Mouse (Mus musculus) forebrain, embryonic 13.5 days (tissue): ENCODE measurements at regions not wholly inside any gene's neighbourhood (a gene's known extent, or its start where the extent isn't known, plus 50 kb on each side); places are given as distances from the start of the nearest gene placed in this dataset.
A peak's percentile ranks its signal among the peaks of the same experiment; 100 is the strongest.

Experiments
- ATAC-seq: fragments of 200-750 bp; cut with Nextera tagmentation; 2 replicates; pipeline ENCODE4 v1.8.0; 2017
- H3K27ac ChIP-seq: fragments of 300-500 bp; sonication (generic); 2 replicates; pipeline ENCODE4 v1.5.1; 2015; ENCODE audit warnings: inconsistent platforms, mild to moderate bottlenecking, moderate library complexity
- H3K27me3 ChIP-seq: fragments of 300-500 bp; sonication (generic); 2 replicates; pipeline ENCODE4 v1.6.1; 2015; ENCODE audit warnings: mild to moderate bottlenecking, inconsistent platforms
- H3K36me3 ChIP-seq: fragments of 300-500 bp; sonication (generic); 2 replicates; pipeline ENCODE4 v1.6.1; 2015; ENCODE audit warnings: mild to moderate bottlenecking, inconsistent platforms; ENCODE audit not compliant: poor library complexity, severe bottlenecking
- H3K4me1 ChIP-seq: fragments of 300-500 bp; sonication (generic); 2 replicates; pipeline ENCODE4 v1.6.1; 2015; ENCODE audit warnings: inconsistent platforms
- H3K4me2 ChIP-seq: fragments of 300-500 bp; sonication (generic); 2 replicates; pipeline ENCODE4 v1.6.1; 2015; ENCODE audit warnings: inconsistent platforms, mild to moderate bottlenecking, moderate library complexity
- H3K4me3 ChIP-seq: fragments of 300-500 bp; sonication (generic); 2 replicates; pipeline ENCODE4 v1.5.1; 2015; ENCODE audit warnings: mild to moderate bottlenecking, inconsistent platforms
- H3K9ac ChIP-seq: fragments of 300-500 bp; sonication (generic); 2 replicates; pipeline ENCODE4 v1.6.1; 2015; ENCODE audit warnings: mild to moderate bottlenecking, inconsistent platforms
- H3K9me3 ChIP-seq: fragments of 300-500 bp; sonication (generic); replicated peaks from 2 replicates; pipeline ENCODE4 v1.6.1; 2016; ENCODE audit warnings: inconsistent platforms
- WGBS: fragments of 180-500 bp; shearing (Covaris S2); methylation state at CpG from one replicate; pipeline ENCODE4 v1.1.7; 2015; 5-methylcytosine and 5-hydroxymethylcytosine counted together

DNA sequence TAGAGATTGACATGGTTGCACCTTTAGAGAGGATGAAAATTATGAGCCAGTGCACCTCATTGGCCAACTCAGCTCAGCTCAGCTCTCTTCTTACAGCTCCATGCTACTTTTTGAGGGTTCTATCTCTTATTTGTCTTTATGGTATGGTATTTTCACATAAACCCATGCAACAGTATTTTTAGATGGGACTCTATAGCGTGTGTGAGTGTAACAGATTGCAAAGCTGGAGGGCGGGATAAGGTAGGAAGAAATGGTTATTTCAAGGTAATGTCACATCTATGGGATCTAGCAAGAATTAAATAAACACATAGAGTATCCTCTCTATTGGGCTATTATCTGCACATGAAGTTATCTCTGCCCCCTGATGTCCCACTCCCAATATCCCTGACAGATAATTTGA is 269.8 kb upstream of the 4930583I09Rik start:
- Histone ChIP-seq H3K4me1 (no peaks in the 10 kb centered on the region), H3K27ac (no peak overlapping the region), H3K4me2 (no peak overlapping the region), H3K4me3 (no peak overlapping the region), H3K36me3 (no peaks in the 10 kb centered on the region), H3K27me3 (no peaks in the 10 kb centered on the region), H3K9ac (no peak overlapping the region), H3K9me3 (no peaks in the 10 kb centered on the region)
- ATAC-seq = no peak
- whole genome bisulfite sequencing = 94% methylated on average over 2 of the region's 2 CpGs

- no peak overlapping the region for H3K4me3 ChIP-seq
- no peak overlapping the region for H3K4me2 ChIP-seq
- 87% methylated on average over 6 of the region's 6 CpGs for WGBS
- no peak overlapping the region for H3K9ac ChIP-seq
- no peaks in the 10 kb centered on the region for H3K27me3 ChIP-seq
- no peak for ATAC-seq
- no peak overlapping the region for H3K27ac ChIP-seq
- no peaks in the 10 kb centered on the region for H3K4me1 ChIP-seq
- no peaks in the 10 kb centered on the region for H3K36me3 ChIP-seq
- H3K9me3 ChIP-seq = no peaks in the 10 kb centered on the region
Measured at GRCm38 (mm10) chr17:65101157-65101556, 265.3 kb upstream of the 4930583I09Rik start.

GRCm38 (mm10) chr17:65082249-65082648 is 246.4 kb upstream of the 4930583I09Rik start:
- no peaks in the 10 kb centered on the region for H3K9me3 ChIP-seq
- peak; percentile 57; the same call in 1 of the 2 replicates for ATAC-seq
- H3K27ac ChIP-seq = no peak overlapping the region
- H3K9ac ChIP-seq = no peak overlapping the region
- H3K4me2 ChIP-seq = no peak overlapping the region
- no peaks in the 10 kb centered on the region for H3K27me3 ChIP-seq
- H3K36me3 ChIP-seq = no peaks in the 10 kb centered on the region
- WGBS = 62% methylated on average over 8 of the region's 8 CpGs
- peaks cover 24% of the 10 kb centered on the region for H3K4me1 ChIP-seq
- no peak overlapping the region for H3K4me3 ChIP-seq

DNA sequence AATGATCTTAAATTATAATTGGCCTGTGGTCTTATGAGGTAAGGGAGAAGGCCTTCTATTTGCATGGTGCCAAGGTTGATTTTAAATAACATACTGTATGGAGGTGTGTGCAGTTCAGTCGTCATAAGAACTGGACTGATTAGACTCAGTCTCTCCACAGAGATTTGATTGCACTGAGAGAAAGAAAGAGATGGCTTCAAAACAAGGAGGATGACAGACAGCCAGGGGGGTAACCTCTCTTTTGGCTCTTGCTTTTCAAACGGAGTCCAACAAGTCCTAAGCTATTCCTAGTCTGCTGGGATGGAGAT is 245.9 kb upstream of the 4930583I09Rik start:
- Histone ChIP-seq H3K4me1 (peaks cover 24% of the 10 kb centered on the region), H3K27me3 (no peaks in the 10 kb centered on the region), H3K9me3 (no peaks in the 10 kb centered on the region), H3K9ac (no peak overlapping the region), H3K27ac (0 out of 2 replicates have a peak overlapping the region, but pooled peaks have one; percentile 25), H3K4me2 (no peak overlapping the region), H3K4me3 (no peak overlapping the region), H3K36me3 (no peaks in the 10 kb centered on the region)
- ATAC-seq = peak; percentile 78; the same call in 1 of the 2 replicates
- 44% methylated on average over 2 of the region's 2 CpGs for WGBS

GRCm38 (mm10) chr17:65081072-65081778 is 245.4 kb upstream of the 4930583I09Rik start:
- H3K27ac ChIP-seq = 0 out of 2 replicates have a peak overlapping the region, but pooled peaks have one; percentile 25

DNA sequence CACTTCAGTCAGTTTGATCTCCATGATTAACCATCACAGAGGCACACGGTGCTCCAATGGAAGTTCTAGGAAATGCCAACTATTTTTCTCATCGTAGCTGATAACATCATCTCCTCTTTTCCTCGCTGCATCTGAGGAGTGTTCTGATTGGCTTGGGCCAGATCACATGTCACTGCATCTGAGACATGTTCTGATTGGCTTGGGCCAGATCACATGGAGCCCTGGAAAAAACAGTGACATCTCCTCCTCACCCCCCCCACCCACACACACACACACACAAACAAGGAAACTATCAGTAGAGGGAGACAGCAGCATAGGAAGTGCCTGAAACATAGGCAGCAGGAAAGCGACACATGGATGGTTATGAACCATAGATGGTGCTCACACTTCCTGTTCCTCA is 239.0 kb upstream of the 4930583I09Rik start:
- Histone ChIP-seq H3K27me3 (no peaks in the 10 kb centered on the region), H3K27ac (no peak overlapping the region), H3K36me3 (no peaks in the 10 kb centered on the region), H3K4me2 (no peak overlapping the region), H3K9ac (no peak overlapping the region), H3K4me1 (no peaks in the 10 kb centered on the region), H3K9me3 (no peaks in the 10 kb centered on the region), H3K4me3 (no peak overlapping the region)
- ATAC-seq = no peak
- 94% methylated on average over 4 of the region's 4 CpGs for WGBS

More at GRCm38 (mm10) chr17:65081072-65081778, 245.4 kb upstream of the 4930583I09Rik start:
- no peak overlapping the region for H3K4me2 ChIP-seq
- H3K9me3 ChIP-seq = no peaks in the 10 kb centered on the region
- H3K9ac ChIP-seq = no peak overlapping the region
- H3K27me3 ChIP-seq = no peaks in the 10 kb centered on the region
- H3K4me3 ChIP-seq = no peak overlapping the region
- 44% methylated on average over 9 of the region's 9 CpGs for WGBS
- H3K36me3 ChIP-seq = no peaks in the 10 kb centered on the region
- ATAC-seq = peak; percentile 65
- peaks cover 24% of the 10 kb centered on the region for H3K4me1 ChIP-seq

GRCm38 (mm10) chr17:65071114-65071513 is 235.2 kb upstream of the 4930583I09Rik start:
- H3K36me3 ChIP-seq = no peaks in the 10 kb centered on the region
- WGBS = 51% methylated on average over 3 of the region's 3 CpGs
- ATAC-seq = peak; percentile 45

GRCm38 (mm10) chr17:65066135-65066534 is 230.3 kb upstream of the 4930583I09Rik start:
- Histone ChIP-seq H3K9me3 (no peaks in the 10 kb centered on the region), H3K27me3 (no peaks in the 10 kb centered on the region), H3K4me3 (no peak overlapping the region), H3K36me3 (no peaks in the 10 kb centered on the region), H3K9ac (no peak overlapping the region), H3K4me1 (no peaks in the 10 kb centered on the region), H3K27ac (no peak overlapping the region), H3K4me2 (no peak overlapping the region)
- no peak for ATAC-seq
- WGBS = 70% methylated on average over 3 of the region's 3 CpGs

More at GRCm38 (mm10) chr17:65071114-65071513, 235.2 kb upstream of the 4930583I09Rik start:
- no peaks in the 10 kb centered on the region for H3K4me1 ChIP-seq
- no peaks in the 10 kb centered on the region for H3K27me3 ChIP-seq
- H3K4me3 ChIP-seq = no peak overlapping the region
- H3K4me2 ChIP-seq = no peak overlapping the region
- H3K9ac ChIP-seq = no peak overlapping the region
- H3K27ac ChIP-seq = no peak overlapping the region
- no peaks in the 10 kb centered on the region for H3K9me3 ChIP-seq

- no peak overlapping the region for H3K9ac ChIP-seq
- no peak overlapping the region for H3K4me3 ChIP-seq
- WGBS = 43% methylated on average over 4 of the region's 4 CpGs
- H3K4me2 ChIP-seq = no peak overlapping the region
- no peaks in the 10 kb centered on the region for H3K36me3 ChIP-seq
- H3K27ac ChIP-seq = no peak overlapping the region
- ATAC-seq = no peak
- no peaks in the 10 kb centered on the region for H3K27me3 ChIP-seq
- no peaks in the 10 kb centered on the region for H3K4me1 ChIP-seq
- H3K9me3 ChIP-seq = no peaks in the 10 kb centered on the region; the same call in 1 of the 2 replicates
Measured at GRCm38 (mm10) chr17:65056059-65056458, 220.2 kb upstream of the 4930583I09Rik start.

GRCm38 (mm10) chr17:65049860-65050482 is 214.1 kb upstream of the 4930583I09Rik start:
- peak; percentile 73 for ATAC-seq
- H3K4me2 ChIP-seq = no peak overlapping the region
- H3K4me3 ChIP-seq = no peak overlapping the region
- WGBS = 16% methylated on average over 7 of the region's 7 CpGs
- peaks cover 11% of the 10 kb centered on the region; the same call in 1 of the 2 replicates for H3K4me1 ChIP-seq
- H3K27me3 ChIP-seq = no peaks in the 10 kb centered on the region
- no peak overlapping the region for H3K27ac ChIP-seq
- no peak overlapping the region for H3K9ac ChIP-seq
- no peaks in the 10 kb centered on the region for H3K36me3 ChIP-seq
- no peaks in the 10 kb centered on the region for H3K9me3 ChIP-seq

GRCm38 (mm10) chr17:65015731-65016130 is 179.9 kb upstream of the 4930583I09Rik start:
- Histone ChIP-seq H3K4me3 (no peak overlapping the region), H3K9ac (no peak overlapping the region), H3K4me2 (no peak overlapping the region), H3K27me3 (no peaks in the 10 kb centered on the region), H3K27ac (no peak overlapping the region), H3K36me3 (no peaks in the 10 kb centered on the region), H3K9me3 (no peaks in the 10 kb centered on the region), H3K4me1 (no peaks in the 10 kb centered on the region)
- WGBS = 90% methylated on average over 5 of the region's 5 CpGs
- ATAC-seq = no peak

DNA sequence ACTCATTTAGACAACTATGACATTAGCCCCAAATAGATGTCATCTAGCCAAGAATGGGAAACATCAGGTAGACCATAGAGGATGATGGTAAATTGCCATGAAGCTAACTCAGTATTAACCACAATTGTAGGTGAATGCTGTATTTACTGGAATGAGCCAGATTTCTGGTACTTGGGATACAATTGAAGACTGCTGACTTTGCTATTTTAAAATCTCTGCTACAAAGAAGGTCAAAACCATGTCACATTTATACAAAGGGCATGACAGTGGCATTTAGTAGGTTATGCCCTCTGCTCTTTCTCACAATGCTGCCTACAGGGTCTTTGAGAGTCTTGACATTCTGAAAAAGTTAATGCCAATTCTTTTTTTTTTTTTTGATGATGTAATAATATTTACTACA is 178.8 kb upstream of the 4930583I09Rik start:
- no peak overlapping the region for H3K4me2 ChIP-seq
- H3K36me3 ChIP-seq = no peaks in the 10 kb centered on the region
- no peaks in the 10 kb centered on the region for H3K4me1 ChIP-seq
- no peak overlapping the region for H3K4me3 ChIP-seq
- no peak overlapping the region for H3K9ac ChIP-seq
- no peak overlapping the region for H3K27ac ChIP-seq
- no peaks in the 10 kb centered on the region for H3K9me3 ChIP-seq
- no peaks in the 10 kb centered on the region for H3K27me3 ChIP-seq
- no peak for ATAC-seq
